Mouse (Mus musculus): Measurements from ENCODE around the gene Gpx6.

Gpx6 gene

DNA sequence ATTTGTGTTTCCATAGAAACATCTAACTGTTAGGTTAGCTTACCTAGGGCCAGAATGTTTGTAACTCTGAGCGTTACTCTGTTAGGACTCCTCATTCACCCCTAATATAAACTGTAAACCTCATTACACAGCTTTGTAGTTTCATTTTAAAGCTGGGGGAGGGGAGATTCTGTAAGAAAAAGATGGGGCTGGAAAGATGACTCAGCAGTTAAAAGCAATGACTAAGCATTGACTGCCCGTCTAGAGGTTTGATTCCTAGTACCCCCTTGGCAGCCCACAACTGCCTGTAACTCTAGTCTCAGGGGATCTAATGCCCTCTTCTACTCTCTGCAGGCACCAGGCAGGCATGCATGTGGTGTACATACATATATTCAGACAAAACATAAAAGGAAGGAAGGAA is 2.1 kb upstream of the Gpx6 start:
- no peak for TF ChIP-seq GATA4 (IDR thresholded peaks at IDR 0.05; ENCODE audit: insufficient replicate concordance, low read length)

GRCm38 (mm10) chr13:21312854-21313253 is 929 bp downstream of the Gpx6 start:
- no peak for TF ChIP-seq GATA4 (IDR thresholded peaks at IDR 0.05; ENCODE audit: insufficient replicate concordance, low read length)

- no peak for TF ChIP-seq GATA4 (IDR thresholded peaks at IDR 0.05; ENCODE audit: insufficient replicate concordance, low read length)
Observed at GRCm38 (mm10) chr13:21313903-21314302, 2.0 kb downstream of the Gpx6 start.

GRCm38 (mm10) chr13:21320262-21320661 is 8.3 kb downstream of the Gpx6 start:
- TF ChIP-seq GATA4 (IDR thresholded peaks at IDR 0.05; ENCODE audit: insufficient replicate concordance, low read length) = no peak

- TF ChIP-seq GATA4 (IDR thresholded peaks at IDR 0.05; ENCODE audit: insufficient replicate concordance, low read length) = no peak
Observed at GRCm38 (mm10) chr13:21321890-21322494, 10.1 kb downstream of the Gpx6 start.

DNA sequence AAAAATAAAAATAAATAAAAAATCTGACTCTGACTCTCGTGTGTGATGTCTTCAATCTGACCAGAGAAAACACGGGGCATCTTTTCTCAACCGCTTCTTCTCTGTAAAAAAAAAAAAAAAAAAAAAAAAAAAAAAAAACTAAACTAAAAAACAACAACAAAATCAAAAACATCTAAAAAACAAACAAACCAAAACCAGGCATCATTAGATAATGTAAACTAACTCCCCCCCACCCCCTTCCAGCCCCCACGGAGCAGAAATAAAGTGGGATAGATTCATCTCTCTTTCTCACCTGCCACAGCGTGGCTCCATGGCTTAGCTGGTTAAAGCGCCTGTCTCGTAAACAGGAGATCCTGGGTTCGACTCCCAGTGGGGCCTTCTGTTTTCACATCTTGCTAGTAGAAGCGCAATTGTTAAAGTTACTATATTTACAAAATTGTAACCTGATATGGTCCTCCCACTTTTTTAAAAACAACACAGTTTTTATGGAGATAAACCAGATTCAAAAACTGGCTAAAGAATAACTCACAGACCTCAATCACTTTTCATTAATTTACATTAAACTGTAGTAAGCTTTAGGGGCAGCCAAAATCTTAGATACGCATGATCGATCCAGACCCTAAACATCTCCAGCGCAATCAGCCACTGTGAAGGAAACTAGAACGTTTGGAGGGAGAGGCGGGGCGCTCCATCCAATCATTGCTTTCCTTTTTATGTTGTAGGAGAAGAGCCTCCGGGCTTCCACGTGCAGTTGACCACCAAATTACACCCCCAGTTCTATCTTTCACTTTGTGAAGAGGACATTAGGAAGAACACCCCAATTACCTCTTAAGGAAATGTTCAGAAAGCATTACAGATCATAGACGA is 10.8 kb downstream of the Gpx6 start:
- TF ChIP-seq GATA4 (IDR thresholded peaks at IDR 0.05; ENCODE audit: insufficient replicate concordance, low read length) = no peak

- no peak for TF ChIP-seq GATA4 (IDR thresholded peaks at IDR 0.05; ENCODE audit: insufficient replicate concordance, low read length)
Observed at GRCm38 (mm10) chr13:21323405-21323804, 11.5 kb downstream of the Gpx6 start.

DNA sequence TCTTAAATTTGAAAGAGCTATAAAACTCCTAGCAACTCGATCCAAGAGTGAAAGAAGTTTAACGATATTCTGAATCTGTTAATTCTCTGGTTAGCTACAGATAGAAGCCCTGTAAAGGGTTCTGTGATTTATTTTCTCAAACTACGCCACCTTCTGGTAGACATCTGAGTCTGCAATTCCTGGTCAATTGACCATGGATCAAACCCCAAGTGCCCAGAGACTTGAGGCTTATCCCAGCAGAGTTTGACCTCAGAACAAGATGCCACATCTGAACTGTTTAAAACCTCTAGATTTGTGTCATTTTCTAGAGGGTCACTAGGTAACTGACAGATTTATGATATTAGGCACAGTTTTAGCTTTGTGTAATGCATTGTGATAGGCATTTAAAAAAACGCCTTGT is 14.3 kb downstream of the Gpx6 start:
- TF ChIP-seq GATA4 (IDR thresholded peaks at IDR 0.05; ENCODE audit: insufficient replicate concordance, low read length) = no peak

- no peak for TF ChIP-seq GATA4 (IDR thresholded peaks at IDR 0.05; ENCODE audit: insufficient replicate concordance, low read length)
Observed at GRCm38 (mm10) chr13:21326657-21327211, 14.8 kb downstream of the Gpx6 start.

DNA sequence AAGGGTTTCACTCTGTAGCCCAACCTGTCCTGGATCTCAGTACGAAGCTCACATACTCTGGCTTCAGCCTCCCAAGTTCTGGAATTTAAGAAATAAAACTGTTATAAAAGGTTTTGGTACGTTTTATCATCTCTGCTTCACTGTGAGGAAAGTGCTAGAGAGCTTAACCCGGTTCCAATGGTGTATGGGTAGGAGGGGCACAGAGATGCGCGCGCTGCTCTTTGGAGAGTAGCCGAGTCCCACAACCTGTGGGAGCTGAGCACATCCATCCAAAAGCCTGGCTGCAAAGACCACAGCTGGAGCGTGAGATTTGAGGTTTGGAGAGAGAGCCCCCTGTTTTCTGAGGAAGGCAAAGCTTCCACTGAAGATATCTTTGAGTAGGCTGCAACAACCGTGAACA is 15.5 kb downstream of the Gpx6 start:
- no peak for TF ChIP-seq GATA4 (IDR thresholded peaks at IDR 0.05; ENCODE audit: insufficient replicate concordance, low read length)

DNA sequence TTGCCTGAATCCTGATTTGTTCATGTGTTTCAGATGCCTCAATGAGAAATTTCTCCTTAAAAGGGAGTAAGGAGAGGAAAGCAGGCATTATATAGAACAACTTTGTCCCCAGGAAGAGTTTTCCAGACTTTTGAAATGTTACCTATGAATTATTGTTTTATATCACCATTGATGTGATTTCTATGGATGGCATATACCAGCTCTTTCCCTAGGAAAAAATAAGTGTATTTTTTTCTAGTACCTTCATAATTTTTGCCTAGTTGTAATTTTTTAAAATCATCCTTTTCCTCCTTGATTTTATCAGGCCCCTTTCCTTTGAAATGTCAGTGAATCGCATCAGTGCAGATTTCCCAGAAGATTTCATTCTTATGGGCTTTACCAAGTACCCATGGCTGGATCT is 34.7 kb downstream of the Gpx6 start, which contains the start of gene Olfr1367:
Olfr1367 (plus strand) TSS at position 301 of the 400 bp plus-strand sequence.
- no peak for TF ChIP-seq GATA4 (IDR thresholded peaks at IDR 0.05; ENCODE audit: insufficient replicate concordance, low read length)

GRCm38 (mm10) chr13:21350593-21350992 is 38.7 kb downstream of the Gpx6 start:
- TF ChIP-seq GATA4 (IDR thresholded peaks at IDR 0.05; ENCODE audit: insufficient replicate concordance, low read length) = no peak

GRCm38 (mm10) chr13:21362621-21363248 is 50.8 kb downstream of the Gpx6 start, which contains the start of gene Zscan12:
Gene Zscan12 (plus strand): TSS chr13:21362820.
- peak; percentile 83 for TF ChIP-seq GATA4 (IDR thresholded peaks at IDR 0.05; ENCODE audit: insufficient replicate concordance, low read length)

DNA sequence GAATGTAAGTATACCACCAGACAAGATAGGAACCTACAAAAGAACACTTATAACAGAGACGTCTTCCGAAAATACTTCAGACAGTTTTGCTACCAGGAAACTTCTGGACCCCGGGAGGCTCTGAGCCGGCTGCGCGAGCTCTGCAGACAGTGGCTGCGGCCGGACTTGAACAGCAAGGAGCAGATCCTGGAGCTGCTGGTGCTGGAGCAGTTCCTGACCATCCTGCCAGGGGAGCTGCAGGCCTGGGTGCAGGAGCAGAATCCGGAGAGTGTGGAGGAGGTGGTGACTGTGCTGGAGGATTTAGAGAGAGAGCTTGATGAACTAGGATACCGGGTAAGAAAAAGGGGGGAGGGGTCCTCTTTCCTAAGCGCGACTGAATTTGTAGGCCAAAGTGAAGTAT is 51.8 kb downstream of the Gpx6 start:
- TF ChIP-seq GATA4 (IDR thresholded peaks at IDR 0.05; ENCODE audit: insufficient replicate concordance, low read length) = no peak

GRCm38 (mm10) chr13:21366635-21367034 is 54.7 kb downstream of the Gpx6 start:
- TF ChIP-seq GATA4 (IDR thresholded peaks at IDR 0.05; ENCODE audit: insufficient replicate concordance, low read length) = no peak

All from liver, adult (tissue).